Mouse (Mus musculus) spleen, postnatal 36 days (tissue): ENCODE data around the gene Gga3.

ENCODE experiments used
- DNase-seq, 2 experiments: peaks; one replicate each; pipeline ENCODE4 v3.0.0; 2022; ENCODE audit warnings: low spot score in 2 of 2, mixed read lengths in 1 of 2

Gga3 gene

DNA sequence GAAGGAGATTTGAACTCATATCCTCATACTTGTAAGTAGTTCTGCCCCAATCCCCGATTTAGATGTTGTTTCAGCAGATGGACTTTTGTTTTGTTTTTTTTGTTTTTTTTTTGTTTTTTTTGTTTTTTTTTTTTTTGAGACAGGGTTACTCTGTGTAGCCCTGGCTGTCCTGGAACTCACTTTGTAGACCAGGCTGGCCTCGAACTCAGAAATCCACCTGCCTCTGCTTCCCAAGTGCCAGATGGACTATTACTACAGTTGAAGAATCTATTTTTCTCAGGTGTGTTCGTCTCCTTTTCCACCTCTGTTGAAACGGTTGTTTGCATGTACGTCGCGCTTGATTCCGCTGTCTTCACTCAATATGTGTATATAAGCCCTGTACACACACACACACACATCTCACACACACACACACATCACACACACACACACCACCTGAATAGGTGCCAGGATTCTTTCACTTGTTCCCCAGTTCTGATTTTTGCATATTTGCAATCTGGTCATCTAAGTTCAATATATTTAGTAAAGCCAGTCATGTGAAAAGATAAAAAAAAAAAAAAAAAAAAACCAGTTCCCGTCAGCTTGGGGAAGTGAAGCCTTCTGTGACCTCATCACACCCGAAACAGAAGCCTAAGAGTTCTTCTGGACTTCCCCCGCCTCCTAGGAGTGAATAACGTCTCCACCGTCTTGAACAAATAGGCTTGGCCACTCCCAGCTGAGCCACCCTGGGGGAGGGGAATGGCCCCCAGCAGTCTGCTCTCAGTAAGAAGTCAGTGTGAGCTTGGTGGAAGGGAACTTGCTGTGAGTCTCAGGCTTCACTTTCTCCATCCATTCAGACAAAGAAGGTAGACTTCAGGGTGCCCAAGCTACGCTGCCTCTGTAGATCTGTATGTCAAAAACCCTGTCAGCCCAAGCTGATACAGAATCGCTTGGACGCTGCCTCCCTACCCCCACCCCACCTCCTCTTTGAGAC, 27.0 kb upstream of the Gga3 start:
- DNase-seq = peak; percentile 95

DNA sequence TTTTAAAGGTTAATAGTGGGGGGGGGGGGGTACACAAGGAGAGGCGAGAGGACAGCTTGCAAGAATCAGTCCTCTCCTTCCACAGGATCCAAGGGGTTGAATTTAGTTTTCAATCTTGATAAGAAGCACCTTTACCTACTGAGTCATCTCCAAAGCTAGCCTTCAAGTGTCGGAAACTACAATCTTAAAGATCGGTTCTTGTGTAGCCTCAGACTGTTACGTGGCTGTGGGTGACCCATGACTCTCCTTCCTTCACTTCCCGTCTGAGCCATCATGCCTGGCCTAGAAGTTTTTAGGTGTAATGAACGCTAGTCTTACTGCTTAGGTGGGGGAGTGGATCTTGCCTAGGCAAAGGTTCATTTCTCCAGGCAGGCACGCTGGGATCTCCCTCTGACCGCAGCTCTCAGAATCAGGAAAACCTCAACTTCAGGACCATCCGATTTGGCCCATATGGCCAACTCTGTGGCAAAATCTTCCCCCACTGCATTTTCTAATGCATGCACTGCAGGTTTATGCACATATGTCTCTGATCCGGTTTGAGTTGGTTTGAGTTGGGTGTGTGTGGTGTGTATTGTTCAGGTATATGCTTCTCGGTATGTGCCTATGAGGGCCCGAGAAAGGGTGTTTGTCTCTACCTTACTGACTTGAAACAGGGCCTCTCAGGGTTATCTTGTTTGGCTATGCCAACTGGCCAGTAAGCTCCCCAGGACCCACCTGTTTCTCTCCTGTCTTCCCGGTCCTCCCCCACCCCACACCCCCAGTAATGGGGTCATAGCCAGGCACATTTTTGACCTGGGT, 26.1 kb upstream of the Gga3 start:
- DNase-seq = no peak

DNA sequence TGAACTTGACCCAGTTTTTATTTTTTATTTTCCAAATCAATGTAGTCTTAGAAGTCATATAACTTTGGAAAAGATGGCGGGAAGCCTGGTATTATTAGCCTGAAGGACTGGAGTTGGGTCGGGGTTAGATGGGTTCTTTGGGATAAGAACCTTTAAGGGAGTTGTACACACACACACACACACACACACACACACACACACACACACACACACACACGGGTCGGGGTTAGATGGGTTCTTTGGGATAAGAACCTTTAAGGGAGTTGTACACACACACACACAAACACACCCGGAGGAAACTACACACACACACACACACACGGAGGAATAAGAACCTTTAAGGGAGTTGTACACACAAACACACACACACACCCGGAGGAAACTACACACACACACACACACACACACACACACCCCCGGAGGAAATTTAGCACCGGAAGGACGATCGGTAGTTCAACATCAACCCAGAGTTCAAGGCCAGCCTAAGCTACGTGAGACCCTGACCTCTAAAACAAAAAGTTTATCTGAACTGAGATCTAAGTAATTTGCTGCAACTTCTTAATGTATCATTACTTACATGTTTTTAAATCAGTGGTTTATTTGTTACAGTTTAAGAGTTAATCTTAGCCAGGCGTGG, 24.7 kb upstream of the Gga3 start:
- no peak for DNase-seq

DNA sequence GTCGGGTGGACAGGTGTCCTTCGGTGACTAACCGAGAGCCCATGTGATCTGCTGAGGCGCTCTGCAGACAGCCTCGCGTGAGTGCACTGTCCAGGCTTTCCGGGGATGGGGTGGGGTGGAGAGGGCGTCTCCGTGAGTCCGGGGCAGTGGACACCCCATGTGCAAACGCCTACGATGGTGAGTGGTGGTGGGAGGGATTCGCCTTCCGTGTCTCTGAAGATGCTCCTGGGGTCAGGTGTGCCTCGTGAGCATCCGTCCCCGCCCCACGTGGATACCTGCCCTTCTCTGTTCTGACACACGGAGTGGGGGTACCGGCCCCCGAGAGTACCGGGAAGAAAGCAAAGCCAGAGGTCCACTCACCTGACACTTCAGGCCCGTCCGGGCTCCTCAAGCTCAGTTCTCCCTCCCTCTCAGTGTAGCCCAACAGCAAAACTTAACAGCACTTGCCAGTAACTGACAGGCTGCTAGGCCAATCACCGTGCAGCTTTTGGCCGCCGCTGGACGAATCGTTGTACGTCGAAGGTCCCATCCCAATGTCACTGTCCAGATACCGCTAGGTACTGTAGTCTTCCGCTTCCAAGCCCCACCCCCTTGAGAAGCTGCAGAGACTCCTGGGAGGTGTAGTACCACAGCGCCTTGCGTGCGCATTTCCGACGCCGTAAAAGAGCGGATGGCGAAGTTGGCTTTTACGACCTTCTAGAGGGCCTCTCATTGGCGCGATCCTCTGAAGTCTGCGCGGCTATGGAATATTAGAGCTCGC, 24.0 kb upstream of the Gga3 start, which contains the start of gene Slc25a19:
Slc25a19 (minus strand) TSS at position 591 of the 760 bp plus-strand sequence.
- peak; percentile 100 for DNase-seq

DNA sequence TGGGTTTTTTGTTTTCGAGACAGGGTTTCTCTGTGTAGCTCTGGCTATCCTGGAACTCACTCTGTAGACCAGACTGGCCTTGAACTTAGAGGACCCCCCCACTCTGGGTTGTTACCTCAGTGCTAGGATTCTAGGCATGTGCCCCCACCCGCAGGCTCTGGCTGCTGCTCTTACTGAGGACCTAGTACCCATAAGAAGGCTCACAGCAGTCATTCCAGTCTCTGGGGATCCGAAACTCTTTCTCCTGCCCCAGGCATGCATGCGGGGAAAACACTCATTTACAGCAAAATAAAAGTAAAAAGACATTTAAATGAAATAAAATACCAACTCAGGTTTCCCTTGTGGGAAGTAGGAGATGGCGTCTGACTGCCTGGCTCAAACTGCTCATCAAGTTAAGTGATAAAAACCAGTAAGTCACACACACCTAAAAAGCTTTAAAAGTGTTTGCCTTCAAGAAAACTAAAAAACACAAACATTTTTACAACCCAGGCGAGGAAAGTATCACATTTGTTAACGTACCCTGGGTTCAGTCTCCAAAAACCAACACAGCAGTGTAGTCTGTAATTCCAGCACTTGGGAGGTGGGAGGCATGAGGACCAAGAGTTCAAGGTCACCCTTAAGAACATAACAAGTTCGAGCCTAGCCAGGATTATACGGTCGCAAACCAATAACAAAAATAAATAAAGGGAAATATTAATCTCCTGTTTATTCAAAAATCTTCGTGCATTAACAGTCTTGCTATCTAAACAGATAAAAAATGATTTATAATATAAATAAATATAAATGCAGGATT, 23.2 kb upstream of the Gga3 start:
- no peak for DNase-seq

DNA sequence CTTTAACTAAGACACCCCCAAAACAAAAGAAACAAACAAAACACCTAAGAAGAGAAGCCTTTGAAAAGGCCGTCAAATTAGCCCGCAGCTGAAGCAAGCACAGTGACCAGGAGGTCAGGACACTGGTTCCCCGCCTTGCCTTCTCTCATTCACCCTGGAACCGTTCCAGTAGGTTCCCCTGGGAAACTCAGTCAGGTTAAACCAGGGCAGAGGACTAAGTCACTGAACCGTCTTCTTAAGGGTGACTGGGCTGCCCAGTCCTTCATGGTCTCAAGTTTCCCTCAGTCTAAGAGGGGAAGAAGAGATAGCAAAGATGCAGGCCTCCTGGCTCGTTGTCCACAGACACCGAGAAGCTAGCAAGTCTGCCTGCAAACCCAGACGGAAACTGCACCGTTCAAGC, 22.0 kb upstream of the Gga3 start:
- no peak for DNase-seq

DNA sequence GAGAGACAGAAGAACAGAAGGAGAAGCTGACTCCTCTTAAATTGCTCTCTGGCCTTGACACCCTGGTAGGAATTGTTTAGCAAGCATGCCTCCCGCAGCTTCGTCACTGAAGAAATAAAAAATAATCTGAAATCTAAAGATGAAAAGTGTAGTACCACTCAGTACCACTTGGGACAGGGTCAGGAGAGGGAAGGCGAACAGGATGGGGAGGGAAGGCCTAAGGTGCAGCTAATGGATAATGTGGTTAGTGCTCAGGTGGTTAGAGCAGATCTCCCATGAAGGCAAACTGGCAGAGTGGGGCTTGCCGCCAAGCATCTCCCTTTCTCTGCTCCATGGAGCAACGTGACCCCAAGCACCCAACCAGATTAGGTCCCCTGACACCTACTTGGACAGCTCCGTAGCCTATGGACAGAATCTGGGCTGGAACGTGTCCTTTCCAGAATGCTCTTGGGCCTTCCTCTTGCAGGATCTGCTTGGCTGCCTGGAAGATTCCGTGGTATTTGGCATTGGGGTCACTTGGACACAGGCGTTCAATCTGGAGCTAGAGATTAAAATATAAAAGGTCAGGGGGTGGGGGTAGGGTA, 19.7 kb upstream of the Gga3 start:
- DNase-seq = no peak

DNA sequence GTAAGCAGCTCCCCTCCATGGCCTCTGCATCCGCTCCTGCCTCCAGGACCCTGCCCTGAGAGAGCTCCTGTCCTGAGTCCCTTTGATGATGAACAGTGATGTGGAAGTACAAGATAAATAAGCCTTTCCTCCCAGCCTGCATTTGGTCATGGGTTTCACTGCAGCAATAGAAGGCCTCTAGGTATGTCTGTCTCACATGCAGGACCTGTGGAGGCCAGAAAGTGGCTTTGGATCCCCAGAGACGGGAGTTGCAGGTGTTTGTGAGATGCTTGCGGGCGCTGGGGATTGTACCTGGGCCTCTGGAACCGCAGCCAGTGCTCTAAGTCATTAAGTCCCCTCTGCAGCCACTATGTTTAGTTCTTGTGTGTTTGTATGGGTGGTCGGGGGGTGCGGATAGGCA, 16.1 kb upstream of the Gga3 start:
- DNase-seq = no peak

DNA sequence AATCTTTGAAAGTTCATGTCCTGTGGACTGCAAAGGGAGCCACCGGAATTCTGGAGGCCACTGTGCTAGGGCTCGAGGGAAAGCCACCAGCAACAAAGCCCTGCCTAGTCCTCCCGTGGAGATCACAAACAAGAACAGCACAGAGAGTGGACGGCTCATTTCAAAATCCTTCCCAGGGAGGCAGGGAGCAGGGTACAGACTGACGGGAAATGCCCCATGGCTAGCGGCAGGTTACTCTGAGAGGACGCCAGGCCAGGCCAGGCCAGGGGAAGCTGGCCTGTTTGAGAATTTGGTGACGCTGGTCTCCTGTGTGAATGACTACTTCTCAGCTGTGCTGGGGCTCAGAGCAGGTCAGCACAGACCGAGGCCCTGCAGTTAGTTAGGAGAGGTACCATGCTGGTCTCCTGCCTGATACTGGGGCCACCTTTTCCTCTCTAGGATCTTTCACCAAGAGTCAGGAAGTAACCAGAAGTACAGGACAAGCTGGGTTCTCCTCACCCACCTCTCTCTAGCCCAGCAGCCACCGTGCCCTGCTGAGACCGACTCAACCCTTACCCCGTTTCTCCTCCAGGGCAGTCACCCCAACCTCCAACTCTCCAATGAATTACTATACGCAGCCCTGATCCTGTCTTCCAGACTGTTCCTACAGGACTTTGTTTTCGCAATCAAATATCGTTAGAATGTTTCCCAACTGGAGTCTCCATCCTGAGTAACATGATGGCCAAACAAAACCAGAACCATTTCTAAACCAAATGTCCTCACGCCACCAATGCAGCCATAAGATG, 15.1 kb upstream of the Gga3 start:
- no peak for DNase-seq

DNA sequence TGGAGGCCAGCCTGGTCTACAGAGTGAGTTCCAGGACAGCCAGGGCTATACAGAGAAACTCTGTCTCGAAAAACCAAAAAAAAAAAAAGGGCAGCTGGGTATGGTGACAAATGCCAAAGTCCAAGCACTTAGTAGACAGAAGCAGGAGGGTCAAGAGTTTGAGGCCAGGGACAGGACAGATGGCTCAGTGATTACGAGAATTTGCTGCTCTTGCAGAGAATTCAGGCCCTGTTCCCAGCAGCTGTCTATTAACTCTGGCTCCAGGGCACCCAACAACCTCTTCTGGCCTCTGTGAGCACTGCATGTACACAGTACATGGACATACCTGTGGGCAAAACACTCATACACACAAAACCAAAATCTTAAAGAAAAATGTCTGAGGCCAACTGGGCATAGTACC, 14.2 kb upstream of the Gga3 start:
- DNase-seq = no peak

DNA sequence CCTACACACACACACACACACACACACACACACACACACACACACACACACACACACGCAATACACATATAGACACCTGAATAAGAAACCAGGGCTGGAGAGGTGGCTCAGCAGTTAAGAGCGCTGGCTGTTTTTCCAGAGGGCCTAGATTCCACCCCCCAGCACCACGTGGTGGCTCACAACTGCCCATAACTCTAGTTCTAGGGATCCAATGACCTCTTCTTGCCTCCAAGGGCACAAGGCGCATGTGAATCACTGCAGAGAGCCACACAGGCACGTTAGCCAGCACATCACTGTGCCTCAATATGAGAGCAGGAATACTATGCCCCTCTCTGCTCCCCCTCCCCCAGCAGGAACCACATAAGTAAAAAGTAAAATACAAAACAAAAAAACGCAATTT, 13.0 kb upstream of the Gga3 start:
- DNase-seq = no peak

DNA sequence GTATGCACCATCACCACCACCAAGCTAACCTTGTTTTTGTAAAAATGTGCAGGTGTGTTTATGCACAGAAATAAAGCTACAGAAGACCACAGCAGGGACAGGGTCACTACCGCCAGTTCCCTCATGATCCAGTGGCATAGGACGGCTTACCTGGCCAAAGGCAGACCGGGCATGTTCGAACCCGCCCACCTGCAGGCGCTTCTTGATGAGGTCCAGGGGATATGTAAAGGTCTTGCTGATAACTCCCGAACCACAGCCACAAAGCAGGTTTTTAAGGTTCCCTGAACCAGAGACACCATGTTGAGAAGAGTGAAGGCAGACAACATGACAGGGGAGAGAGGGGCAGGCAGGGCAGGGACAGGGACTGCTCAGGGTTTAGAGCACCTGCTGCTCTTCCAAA, 12.5 kb upstream of the Gga3 start:
- DNase-seq = no peak

DNA sequence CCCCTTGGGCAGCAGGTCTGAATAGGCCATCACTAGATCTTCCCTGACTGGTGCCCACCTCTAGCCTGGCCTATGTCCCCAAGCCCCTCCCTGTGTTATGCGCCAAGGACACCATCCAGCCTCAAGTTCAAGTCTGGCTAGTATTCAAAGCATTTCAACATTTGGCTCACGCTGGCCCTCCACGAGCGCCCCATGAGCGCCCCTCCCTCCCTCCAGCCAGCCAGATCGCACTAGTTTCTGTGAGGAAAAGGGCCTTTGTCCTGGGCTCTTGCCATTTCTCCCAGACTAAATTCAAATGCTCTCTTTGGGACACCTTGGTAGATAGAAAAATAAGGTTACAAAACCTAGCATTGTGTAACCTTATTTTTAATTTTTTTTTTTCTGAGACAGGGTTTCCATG, 12.0 kb upstream of the Gga3 start:
- no peak for DNase-seq

DNA sequence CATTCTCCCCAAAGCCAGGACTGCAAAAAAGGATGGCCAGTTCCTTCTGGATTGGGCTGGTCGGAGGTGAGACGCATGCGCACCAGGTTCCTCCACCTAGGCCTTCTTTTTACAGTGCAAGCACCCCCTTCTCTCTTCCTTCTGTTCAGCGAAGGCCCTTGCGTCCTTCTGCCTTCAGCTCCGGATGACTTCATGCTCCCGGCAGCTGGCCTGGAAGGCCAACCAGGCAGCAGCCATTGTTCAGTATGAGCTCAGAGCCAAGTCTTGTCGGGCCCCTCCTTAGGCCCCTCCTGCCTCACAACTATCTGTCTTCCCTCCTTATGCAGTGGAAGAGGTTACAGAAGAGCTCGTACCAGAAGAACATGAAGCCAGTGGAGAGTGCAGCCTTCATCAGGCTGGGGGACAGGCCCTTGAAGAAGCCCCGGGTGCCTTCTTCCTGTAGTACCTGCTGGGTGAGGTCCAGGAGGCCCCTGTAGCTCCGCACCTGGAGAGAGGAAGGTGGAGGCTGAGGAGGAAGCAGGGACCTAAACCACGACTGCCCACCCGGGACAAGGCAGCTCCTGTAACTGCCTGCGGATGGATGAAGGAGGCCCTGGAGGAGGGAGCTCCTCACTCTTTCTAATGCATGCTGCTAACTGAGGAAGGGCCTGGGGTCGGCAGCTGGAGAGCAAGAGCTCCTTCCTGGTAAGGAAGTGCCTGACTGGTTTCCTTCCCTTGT, 11.4 kb upstream of the Gga3 start:
- DNase-seq = no peak

DNA sequence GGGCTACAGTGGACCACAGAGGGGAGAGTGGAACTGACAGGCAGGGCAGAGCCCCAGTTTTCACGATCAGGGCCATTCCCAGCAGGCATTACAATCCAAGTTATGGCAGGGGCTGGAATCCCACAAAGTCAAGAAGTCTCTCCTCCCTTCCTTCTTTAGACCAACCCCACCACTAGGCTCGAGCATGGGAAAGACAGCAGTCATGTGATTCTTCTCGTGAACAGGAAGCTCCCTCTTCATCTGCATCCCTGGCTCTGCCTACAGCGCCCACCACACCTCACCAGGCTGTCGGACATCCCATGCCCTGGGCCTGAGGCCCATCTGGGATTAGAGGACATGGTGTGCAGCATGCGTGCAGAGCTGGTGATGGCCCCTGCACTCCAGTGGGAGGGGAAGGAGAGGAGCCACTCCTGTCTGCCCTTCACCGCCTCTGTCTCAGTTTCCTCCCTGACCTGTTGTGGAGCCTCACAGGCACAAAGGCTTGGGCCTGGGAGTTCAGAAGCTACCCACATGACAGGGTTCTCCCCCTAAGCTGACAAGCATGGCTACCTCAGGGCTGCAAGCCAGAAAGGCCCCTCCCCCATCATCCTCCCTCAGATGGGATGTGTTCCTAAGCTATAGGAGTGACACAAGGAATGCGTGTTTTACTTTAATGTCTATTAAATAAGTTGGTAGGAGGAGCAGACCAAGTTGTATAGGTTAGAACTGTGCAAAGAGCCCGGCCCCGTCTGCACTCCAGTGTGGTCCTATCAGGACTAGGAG, 10.7 kb upstream of the Gga3 start:
- DNase-seq = no peak

DNA sequence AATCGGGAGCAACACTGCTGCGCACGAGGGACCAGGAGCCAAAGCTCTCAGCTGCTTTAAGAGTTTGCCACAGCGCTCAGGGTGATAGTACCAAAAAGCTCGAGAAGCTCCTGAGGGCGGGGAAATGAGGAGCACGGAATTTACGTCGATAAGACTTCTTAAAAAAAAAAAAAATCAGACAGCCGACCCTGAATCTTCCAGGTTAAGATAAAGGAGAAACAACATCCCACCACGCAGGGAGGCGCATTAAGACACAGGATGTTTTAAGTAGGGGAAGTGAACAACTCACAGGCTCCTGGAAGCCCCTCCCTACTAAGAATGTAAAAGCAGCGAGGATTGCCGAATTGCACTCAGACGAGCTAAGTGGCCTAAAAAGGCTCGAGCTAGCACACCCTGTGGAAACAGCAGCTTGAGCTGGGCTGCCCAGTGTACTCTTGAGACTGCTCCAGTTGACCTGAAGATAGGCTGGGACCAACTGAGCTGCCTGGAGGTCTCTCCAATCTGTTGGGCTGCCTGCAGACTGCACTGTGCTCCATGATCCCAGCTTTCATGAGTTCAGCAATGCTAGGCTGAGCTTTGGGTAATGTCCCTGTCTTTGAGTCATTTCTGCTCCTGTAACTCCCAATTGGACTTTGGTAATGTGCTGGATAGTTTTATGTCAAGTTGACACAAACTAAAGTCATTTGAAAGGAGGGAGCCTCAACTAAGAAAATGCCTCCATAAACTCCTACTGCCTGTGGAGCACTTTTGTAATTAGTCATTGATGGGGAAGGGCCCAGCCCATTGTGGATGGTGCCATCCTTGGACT, 9.5 kb upstream of the Gga3 start:
- DNase-seq = peak; percentile 61 to 68

DNA sequence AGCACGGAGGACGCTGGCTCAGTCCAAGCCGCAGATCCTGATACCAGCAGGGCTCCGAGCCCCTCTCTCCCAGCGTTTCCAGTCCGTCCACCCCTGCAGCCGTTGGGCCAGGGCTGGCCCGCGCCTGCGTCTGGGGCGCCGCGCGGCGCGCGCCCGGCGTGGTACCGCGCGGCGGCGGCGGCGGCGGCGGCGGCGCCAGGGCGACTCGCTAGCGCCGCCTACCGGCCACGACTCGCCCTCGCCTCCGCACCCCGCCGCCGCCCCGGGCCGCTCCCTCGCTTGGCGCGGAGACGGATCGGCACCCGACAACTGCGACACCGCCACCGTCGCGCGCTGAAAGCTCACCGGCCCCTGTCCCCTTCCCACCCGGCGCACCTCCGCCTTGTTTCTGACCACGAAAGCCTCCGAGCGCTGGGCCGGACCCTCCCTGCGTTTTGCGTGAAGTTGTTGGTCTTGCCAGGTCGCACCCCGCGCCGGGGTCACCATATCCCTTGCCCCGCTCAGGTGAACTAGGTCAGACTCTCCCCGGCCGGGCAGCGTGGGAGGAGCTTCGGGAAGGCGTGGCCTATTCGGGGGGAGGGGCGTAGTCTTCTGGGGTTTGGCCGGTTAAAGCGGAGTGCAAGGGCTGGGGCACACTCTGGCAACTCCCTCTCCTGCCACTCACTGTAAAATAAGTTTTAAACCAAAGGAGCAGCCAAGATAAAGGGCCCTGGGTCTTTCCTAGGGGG, 8.7 kb upstream of the Gga3 start, which contains the start of gene Mif4gd:
Mif4gd (minus strand) TSS at position 560 of the 728 bp plus-strand sequence.
- peak; percentile 95 to 96 for DNase-seq
